Mouse (Mus musculus): ENCODE data around the gene Plce1.

GRCm38 (mm10) chr19:38657980-38658379, 177.1 kb downstream of the Plce1 start:
- no peak for TF ChIP-seq CTCF (IDR thresholded peaks at IDR 0.05; ENCODE audit: extremely low read depth, insufficient read depth, low read length)
- TF ChIP-seq POLR2A (IDR thresholded peaks at IDR 0.05; ENCODE audit: extremely low read depth, insufficient read depth, low read length) = no peak

Data from cortical plate, adult 2 months (tissue).